Mouse (Mus musculus) MEL (cell line): ENCODE measurements at regions not wholly inside any gene's neighbourhood (a gene's known extent, or its start where the extent isn't known, plus 50 kb on each side); places are given as distances from the start of the nearest gene placed in this dataset.

Source experiments
- CHD1 ChIP-seq: IDR thresholded peaks from 2 replicates; pipeline ENCODE4 v1.6.1; 2012; ENCODE audit warnings: low read depth, mild to moderate bottlenecking, inconsistent platforms, low read length, improper control_type of control experiment
- CTCF ChIP-seq, 3 experiments: IDR thresholded peaks in 2 of 3; conservative IDR thresholded peaks in 1 of 3; 2 replicates each; pipeline ENCODE4 v1.5.1; 2011 to 2012; ENCODE audit warnings: low read length in 3 of 3, low read depth in 2 of 3, mild to moderate bottlenecking in 2 of 3, improper control_type of control experiment in 1 of 3, inconsistent platforms in 1 of 3, mixed read lengths in 1 of 3, moderate library complexity in 1 of 3; ENCODE audit not compliant: control insufficient read depth in 1 of 3, insufficient read depth in 1 of 3, poor library complexity in 1 of 3, severe bottlenecking in 1 of 3
- ETS1 ChIP-seq: IDR thresholded peaks from 2 replicates; pipeline ENCODE4 v1.6.1; 2012; ENCODE audit warnings: low read depth, mild to moderate bottlenecking, inconsistent platforms, low read length, improper control_type of control experiment, moderate library complexity
- MXI1 ChIP-seq: IDR thresholded peaks from 2 replicates; pipeline ENCODE4 v1.6.1; 2011; ENCODE audit warnings: mild to moderate bottlenecking, low read depth, low read length, improper control_type of control experiment
- POLR2A ChIP-seq, 2 experiments: IDR thresholded peaks; 2 replicates each; pipeline ENCODE4 v1.6.1; 2011 to 2012; ENCODE audit warnings: low read length in 2 of 2, mild to moderate bottlenecking in 2 of 2, control low read depth in 1 of 2, improper control_type of control experiment in 1 of 2, low read depth in 1 of 2, moderate library complexity in 1 of 2; ENCODE audit not compliant: control insufficient read depth in 1 of 2, insufficient read depth in 1 of 2, poor library complexity in 1 of 2
- POLR2AphosphoS5 ChIP-seq: IDR thresholded peaks from 2 replicates; pipeline ENCODE4 v1.6.1; 2012; ENCODE audit warnings: low read depth, borderline replicate concordance, mild to moderate bottlenecking, inconsistent platforms, low read length, moderate library complexity, mixed read lengths
- ZKSCAN1 ChIP-seq: IDR thresholded peaks from 2 replicates; pipeline ENCODE4 v1.6.1; 2012; ENCODE audit warnings: low read depth, mild to moderate bottlenecking, inconsistent platforms, low read length, improper control_type of control experiment, moderate library complexity

GRCm38 (mm10) chr2:178869160-178869559 lies 438.8 kb downstream of the Cdh26 start:
- TF ChIP-seq CTCF (IDR thresholded peaks at IDR 0.05 in 2 of 3, conservative IDR thresholded peaks at IDR 0.05 in 1 of 3; ENCODE audit: control insufficient read depth in 1 of 3, insufficient read depth in 1 of 3, low read depth in 2 of 3, low read length in 3 of 3, poor library complexity in 1 of 3, severe bottlenecking in 1 of 3) (no peak), ETS1 (no peak), POLR2A (IDR thresholded peaks at IDR 0.05; ENCODE audit: control insufficient read depth in 1 of 2, insufficient read depth in 1 of 2, low read depth in 1 of 2, low read length in 2 of 2, poor library complexity in 1 of 2) (no peak), MXI1 (no peak), POLR2AphosphoS5 (no peak), ZKSCAN1 (no peak), CHD1 (no peak)
